Mouse (Mus musculus): ENCODE results near the gene Pi4k2a. TPM values are rescaled to one million over a fixed set of nuclear protein-coding genes. Genes with fewer than 3 reads are reported as not detected.

Pi4k2a gene
- total and polyA plus RNA-seq, 3 experiments = 7.0 to 23.9 (median 10.0) TPM

- Histone ChIP-seq H3K79me2 (replicated peaks; ENCODE audit: control insufficient read depth, extremely low read depth, insufficient read depth, poor library complexity, severe bottlenecking) (peaks cover 13% of the 10 kb centered on the region), H3K9me3 (replicated peaks; ENCODE audit: low read length) (no peaks in the 10 kb centered on the region), H3K9ac (ENCODE audit: insufficient read depth, low read depth) (no peak overlapping the region), H3K27me3 (replicated peaks) (peaks cover 27% of the 10 kb centered on the region), H3K27ac (ENCODE audit: insufficient read depth, low read depth) (no peak overlapping the region), H3K4me1 (ENCODE audit: control insufficient read depth in 1 of 2, insufficient read depth in 2 of 2) (peaks cover 11 to 25% of the 10 kb centered on the region in 2 experiments), H3K4me2 (ENCODE audit: insufficient read depth, low read depth, poor library complexity, severe bottlenecking) (no peak overlapping the region), H3K36me3 (replicated peaks in 1 of 2; ENCODE audit: control insufficient read depth in 1 of 2, insufficient read depth in 1 of 2, low read length in 1 of 2) (peaks cover 0 to 12% of the 10 kb centered on the region in 2 experiments), H3K4me3 (replicated peaks in 1 of 3; ENCODE audit: low read depth in 2 of 3, low read length in 2 of 3, poor library complexity in 1 of 3) (no peak overlapping the region)
- in situ Hi-C loops (cut with MboI; ENCODE audit: low pct_ligation_motif_present, low pct_unique_long_range_greater_than_20kb, low sequenced_read_pairs) = no loop called here
- dilution Hi-C loops (cut with MboI; ENCODE audit: extremely low pct_ligation_motif_present, extremely low pct_unique_long_range_greater_than_20kb, low sequenced_read_pairs) = no loop called here
- DNase-seq (ENCODE audit: extremely low read depth) = no peak
- no peak for TF ChIP-seq UBTF (IDR thresholded peaks at IDR 0.05; ENCODE audit: low read depth, low read length)
- no peak for TF ChIP-seq E2F4 (IDR thresholded peaks at IDR 0.05; ENCODE audit: insufficient replicate concordance, low read depth, low read length)
- no peak for TF ChIP-seq ZNF384 (IDR thresholded peaks at IDR 0.05; ENCODE audit: low read depth, low read length)
- TF ChIP-seq USF1 (IDR thresholded peaks at IDR 0.05; ENCODE audit: low read depth, low read length) = no peak
- no peak for TF ChIP-seq BHLHE40 (IDR thresholded peaks at IDR 0.05; ENCODE audit: low read depth, low read length)
- TF ChIP-seq CHD1 (IDR thresholded peaks at IDR 0.05; ENCODE audit: low read depth, low read length) = no peak
- TF ChIP-seq RCOR1 (conservative IDR thresholded peaks at IDR 0.05; ENCODE audit: low read depth, low read length) = no peak
- no peak for TF ChIP-seq JUND (conservative IDR thresholded peaks at IDR 0.05; ENCODE audit: low read depth, low read length)
- TF ChIP-seq SMC3 (IDR thresholded peaks at IDR 0.05; ENCODE audit: low read depth, low read length) = no peak
- TF ChIP-seq TBP (conservative IDR thresholded peaks at IDR 0.05; ENCODE audit: low read depth, low read length) = no peak
These were observed 79.2 kb downstream of the Pi4k2a start for GRCm38 (mm10) chr19:42169322-42169975.

DNA sequence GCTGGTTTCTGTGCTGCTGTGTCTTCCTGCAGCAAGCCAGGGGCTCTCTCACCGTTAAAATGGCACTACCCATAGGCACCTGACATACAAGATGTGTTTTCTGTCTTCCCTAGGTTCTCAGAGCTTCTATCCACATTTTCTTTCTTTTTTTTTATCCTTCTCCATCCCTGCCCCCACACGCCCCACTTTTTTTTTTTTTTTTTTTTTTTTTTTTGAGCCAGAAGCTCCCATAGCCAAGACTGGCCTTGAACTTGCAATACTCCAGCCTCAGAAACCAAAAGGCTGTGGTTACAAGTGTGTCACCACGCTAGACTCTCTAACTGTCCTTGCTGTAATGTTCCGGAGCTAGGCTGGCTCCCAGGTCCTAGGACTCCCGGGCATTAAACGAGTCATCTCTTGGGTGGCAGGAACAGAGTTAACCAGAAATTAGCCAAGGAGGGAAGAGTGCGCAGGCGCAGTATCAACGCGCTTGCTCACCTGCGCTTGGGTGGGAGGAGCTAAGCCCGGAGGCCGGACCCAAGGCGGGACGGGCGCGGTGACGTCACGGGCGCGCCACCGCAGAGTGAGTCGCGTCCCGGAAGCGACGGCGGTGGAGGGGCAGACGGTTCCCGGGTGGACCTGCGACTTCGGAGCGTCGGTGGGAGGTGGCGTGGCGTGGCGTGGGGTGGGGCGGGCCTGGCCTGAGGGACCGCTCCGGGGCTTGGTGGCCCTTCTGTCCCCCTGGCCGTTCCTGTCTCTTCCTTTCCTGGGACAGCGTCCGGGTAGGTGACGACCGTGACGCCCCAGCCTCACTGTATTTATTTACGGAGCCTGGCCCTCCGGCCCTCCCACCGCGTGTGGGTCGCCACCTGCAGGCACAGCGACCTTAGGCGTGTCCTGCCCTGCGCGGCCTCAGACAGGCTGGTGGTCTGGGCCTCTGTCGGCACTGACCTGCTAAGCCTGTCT is 80.0 kb downstream of the Pi4k2a start:
- Histone ChIP-seq H3K4me3 (replicated peaks in 1 of 3; ENCODE audit: low read depth in 2 of 3, low read length in 2 of 3, poor library complexity in 1 of 3) (peak overlapping the region; percentile 71 to 94 (median 83)), H3K9ac (ENCODE audit: insufficient read depth, low read depth) (peak overlapping the region; percentile 80), H3K79me2 (replicated peaks; ENCODE audit: control insufficient read depth, extremely low read depth, insufficient read depth, poor library complexity, severe bottlenecking) (peaks cover 13% of the 10 kb centered on the region), H3K9me3 (replicated peaks; ENCODE audit: low read length) (no peaks in the 10 kb centered on the region), H3K4me2 (ENCODE audit: insufficient read depth, low read depth, poor library complexity, severe bottlenecking) (peak overlapping the region; percentile 87), H3K27me3 (replicated peaks) (peaks cover 27% of the 10 kb centered on the region), H3K27ac (ENCODE audit: insufficient read depth, low read depth) (no peak overlapping the region), H3K4me1 (ENCODE audit: control insufficient read depth in 1 of 2, insufficient read depth in 2 of 2) (peaks cover 6 to 25% of the 10 kb centered on the region in 2 experiments), H3K36me3 (replicated peaks in 1 of 2; ENCODE audit: control insufficient read depth in 1 of 2, insufficient read depth in 1 of 2, low read length in 1 of 2) (peaks cover 0 to 17% of the 10 kb centered on the region in 2 experiments)
- dilution Hi-C loops (cut with MboI; ENCODE audit: extremely low pct_ligation_motif_present, extremely low pct_unique_long_range_greater_than_20kb, low sequenced_read_pairs) = no loop called here
- DNase-seq (ENCODE audit: extremely low read depth) = peak; percentile 95
- in situ Hi-C loops (cut with MboI; ENCODE audit: low pct_ligation_motif_present, low pct_unique_long_range_greater_than_20kb, low sequenced_read_pairs) = no loop called here
- TF ChIP-seq MAFK (IDR thresholded peaks at IDR 0.05; ENCODE audit: insufficient replicate concordance, low read length) = no peak
- TF ChIP-seq TBP (conservative IDR thresholded peaks at IDR 0.05; ENCODE audit: low read depth, low read length) = 0 out of 2 replicates have a peak, but pooled peaks have one; percentile 19
- no peak for TF ChIP-seq CHD1 (IDR thresholded peaks at IDR 0.05; ENCODE audit: low read depth, low read length)
- no peak for TF ChIP-seq ETS1 (conservative IDR thresholded peaks at IDR 0.05; ENCODE audit: low read depth, low read length)
- 0 out of 2 replicates have a peak, but pooled peaks have one; percentile 41 for TF ChIP-seq KAT2A (IDR thresholded peaks at IDR 0.05; ENCODE audit: insufficient replicate concordance, low read length)
- no peak for TF ChIP-seq MAZ (IDR thresholded peaks at IDR 0.05; ENCODE audit: low read depth, low read length)
- no peak for TF ChIP-seq USF1 (IDR thresholded peaks at IDR 0.05; ENCODE audit: low read depth, low read length)
- peak; percentile 87 for TF ChIP-seq NELFE (IDR thresholded peaks at IDR 0.05; ENCODE audit: low read depth, low read length)
- TF ChIP-seq MAX (IDR thresholded peaks at IDR 0.05; ENCODE audit: low read length) = no peak
- no peak for TF ChIP-seq MYC (IDR thresholded peaks at IDR 0.05; ENCODE audit: low read depth, low read length)
- TF ChIP-seq ELF1 (IDR thresholded peaks at IDR 0.05; ENCODE audit: low read depth, low read length) = peak; percentile 97
- no peak for TF ChIP-seq PAX5 (IDR thresholded peaks at IDR 0.05; ENCODE audit: low read length)
- TF ChIP-seq SIN3A (IDR thresholded peaks at IDR 0.05; ENCODE audit: low read length) = peak; percentile 90
- no peak for TF ChIP-seq SMC3 (IDR thresholded peaks at IDR 0.05; ENCODE audit: low read depth, low read length)
- TF ChIP-seq NRF1 (IDR thresholded peaks at IDR 0.05; ENCODE audit: low read depth, low read length) = peak; percentile 88
- TF ChIP-seq ZKSCAN1 (IDR thresholded peaks at IDR 0.05; ENCODE audit: borderline replicate concordance, low read depth, low read length) = no peak
- TF ChIP-seq RCOR1 (conservative IDR thresholded peaks at IDR 0.05; ENCODE audit: low read depth, low read length) = no peak
- TF ChIP-seq MXI1 (IDR thresholded peaks at IDR 0.05; ENCODE audit: low read depth, low read length) = peak; percentile 47; the same call in 1 of the 2 replicates
- TF ChIP-seq GABPA (IDR thresholded peaks at IDR 0.05; ENCODE audit: insufficient replicate concordance, low read depth, low read length) = no peak
- peak; percentile 81 for TF ChIP-seq ZNF384 (IDR thresholded peaks at IDR 0.05; ENCODE audit: low read depth, low read length)
- TF ChIP-seq USF2 (conservative IDR thresholded peaks at IDR 0.05; ENCODE audit: low read depth, low read length) = no peak
- peak; percentile 60; the same call in 1 of the 2 replicates for TF ChIP-seq TCF12 (IDR thresholded peaks at IDR 0.05; ENCODE audit: low read depth, low read length)
- TF ChIP-seq CTCF (conservative IDR thresholded peaks at IDR 0.05 in 1 of 2, IDR thresholded peaks at IDR 0.05 in 1 of 2; ENCODE audit: low read depth in 2 of 2, low read length in 2 of 2) = peak in 1 of 2 experiments; percentile 15; a peak in 2 of 4 replicates
- no peak for TF ChIP-seq UBTF (IDR thresholded peaks at IDR 0.05; ENCODE audit: low read depth, low read length)
